Mouse (Mus musculus): ENCODE data around the gene Ccnb3. TPM values are rescaled to one million over a fixed set of nuclear protein-coding genes. Genes with fewer than 3 reads are reported as not detected.
"Not testable (repeated sequence)": the region's sequence is repeated elsewhere in the genome, so short reads cannot be mapped to it uniquely, and the experiment has no call there.

The Ccnb3 gene
- polyA plus RNA-seq (2015; fragmentation: Nextera tagmentation; extraction: Ambion mirVana) = not detected in 2 replicates

- H3K36me3 ChIP-seq (ENCODE audit: poor library complexity, severe bottlenecking) = no peaks in the 10 kb centered on the region
- H3K9ac ChIP-seq = no peak within 1 kb of the TSS
- no peak for ATAC-seq
- WGBS = 95% methylated on average over 19 of the region's 19 CpGs
- H3K27me3 ChIP-seq = no peaks in the 10 kb centered on the region
- no peaks in the 10 kb centered on the region for H3K9me3 ChIP-seq (replicated peaks)
- no peak within 1 kb of the TSS for H3K4me2 ChIP-seq
- H3K27ac ChIP-seq = no peak within 1 kb of the TSS
- no peaks in the 10 kb centered on the region for H3K4me1 ChIP-seq
- H3K4me3 ChIP-seq = no peak within 1 kb of the TSS
Observed at GRCm38 (mm10) chrX:7041519-7041918, at the start of gene Ccnb3. Ccnb3 (minus strand) TSS chrX:7041619.

GRCm38 (mm10) chrX:7090323-7090722 is 48.9 kb upstream of the Ccnb3 start:
- Histone ChIP-seq H3K9me3 (replicated peaks) (no peaks in the 10 kb centered on the region), H3K27ac (no peak overlapping the region), H3K27me3 (no peaks in the 10 kb centered on the region), H3K4me2 (no peak overlapping the region), H3K4me1 (no peaks in the 10 kb centered on the region), H3K9ac (no peak overlapping the region), H3K36me3 (ENCODE audit: poor library complexity, severe bottlenecking) (no peaks in the 10 kb centered on the region), H3K4me3 (no peak overlapping the region)
- ATAC-seq = no peak

- H3K9ac ChIP-seq = no peak overlapping the region
- ATAC-seq = no peak
- H3K27me3 ChIP-seq = no peaks in the 10 kb centered on the region
- H3K4me2 ChIP-seq = no peak overlapping the region
- no peak overlapping the region for H3K27ac ChIP-seq
- no peaks in the 10 kb centered on the region for H3K36me3 ChIP-seq (ENCODE audit: poor library complexity, severe bottlenecking)
- no peaks in the 10 kb centered on the region for H3K9me3 ChIP-seq (replicated peaks)
- no peaks in the 10 kb centered on the region for H3K4me1 ChIP-seq
- no peak overlapping the region for H3K4me3 ChIP-seq
- WGBS = 84% methylated on average over 1 of the region's 1 CpGs
Observed at GRCm38 (mm10) chrX:7085878-7086277, 44.5 kb upstream of the Ccnb3 start.

- H3K4me3 ChIP-seq = no peak overlapping the region
- H3K9me3 ChIP-seq (replicated peaks) = no peaks in the 10 kb centered on the region
- no peaks in the 10 kb centered on the region for H3K4me1 ChIP-seq
- no peak overlapping the region for H3K4me2 ChIP-seq
- H3K9ac ChIP-seq = no peak overlapping the region
- no peaks in the 10 kb centered on the region for H3K27me3 ChIP-seq
- no peak overlapping the region for H3K27ac ChIP-seq
- no peak for ATAC-seq
- H3K36me3 ChIP-seq (ENCODE audit: poor library complexity, severe bottlenecking) = no peaks in the 10 kb centered on the region
- WGBS = 83% methylated on average over 6 of the region's 6 CpGs
Observed at GRCm38 (mm10) chrX:7079820-7080429, 38.5 kb upstream of the Ccnb3 start.

- H3K4me3 ChIP-seq = no peak overlapping the region
- WGBS = 83% methylated on average over 2 of the region's 2 CpGs
Observed at GRCm38 (mm10) chrX:7068002-7068401, 26.6 kb upstream of the Ccnb3 start.

GRCm38 (mm10) chrX:7067219-7067618 is 25.8 kb upstream of the Ccnb3 start, which contains the start of gene Akap4:
Akap4 (plus strand) TSS chrX:7067519.
- no peaks in the 10 kb centered on the region for H3K9me3 ChIP-seq (replicated peaks)
- H3K4me1 ChIP-seq = no peaks in the 10 kb centered on the region
- ATAC-seq = no peak
- H3K36me3 ChIP-seq (ENCODE audit: poor library complexity, severe bottlenecking) = no peaks in the 10 kb centered on the region
- no peak within 1 kb of the TSS for H3K4me3 ChIP-seq
- no peak within 1 kb of the TSS for H3K4me2 ChIP-seq
- 93% methylated on average over 1 of the region's 1 CpGs for whole genome bisulfite sequencing
- H3K9ac ChIP-seq = no peak within 1 kb of the TSS
- no peaks in the 10 kb centered on the region for H3K27me3 ChIP-seq
- H3K27ac ChIP-seq = no peak within 1 kb of the TSS

More at GRCm38 (mm10) chrX:7068002-7068401, 26.6 kb upstream of the Ccnb3 start:
- ATAC-seq = no peak
- Histone ChIP-seq H3K36me3 (ENCODE audit: poor library complexity, severe bottlenecking) (no peaks in the 10 kb centered on the region), H3K9ac (no peak overlapping the region), H3K4me1 (no peaks in the 10 kb centered on the region), H3K27me3 (no peaks in the 10 kb centered on the region), H3K9me3 (replicated peaks) (no peaks in the 10 kb centered on the region), H3K27ac (no peak overlapping the region), H3K4me2 (no peak overlapping the region)

- no peak for ATAC-seq
- Histone ChIP-seq H3K4me2 (no peak overlapping the region), H3K9me3 (replicated peaks) (no peaks in the 10 kb centered on the region), H3K4me3 (no peak overlapping the region), H3K27me3 (no peaks in the 10 kb centered on the region), H3K36me3 (ENCODE audit: poor library complexity, severe bottlenecking) (no peaks in the 10 kb centered on the region), H3K4me1 (no peaks in the 10 kb centered on the region), H3K9ac (no peak overlapping the region), H3K27ac (no peak overlapping the region)
Observed at GRCm38 (mm10) chrX:7064109-7064508, 22.7 kb upstream of the Ccnb3 start.

GRCm38 (mm10) chrX:7057634-7058033 is 16.2 kb upstream of the Ccnb3 start:
- Histone ChIP-seq H3K27me3 (no peaks in the 10 kb centered on the region), H3K4me2 (no peak overlapping the region), H3K4me3 (no peak overlapping the region), H3K9me3 (replicated peaks) (no peaks in the 10 kb centered on the region), H3K36me3 (ENCODE audit: poor library complexity, severe bottlenecking) (no peaks in the 10 kb centered on the region), H3K4me1 (no peaks in the 10 kb centered on the region), H3K27ac (no peak overlapping the region), H3K9ac (no peak overlapping the region)
- 85% methylated on average over 2 of the region's 2 CpGs for WGBS
- ATAC-seq = no peak

GRCm38 (mm10) chrX:7057056-7057455 is 15.6 kb upstream of the Ccnb3 start:
- no peak for ATAC-seq
- no peaks in the 10 kb centered on the region for H3K27me3 ChIP-seq

GRCm38 (mm10) chrX:6983916-6984315 is 57.5 kb downstream of the Ccnb3 start:
- WGBS = 85% methylated on average over 4 of the region's 4 CpGs

More at GRCm38 (mm10) chrX:7057056-7057455, 15.6 kb upstream of the Ccnb3 start:
- Histone ChIP-seq H3K4me1 (no peaks in the 10 kb centered on the region), H3K9ac (no peak overlapping the region), H3K4me2 (no peak overlapping the region), H3K36me3 (ENCODE audit: poor library complexity, severe bottlenecking) (no peaks in the 10 kb centered on the region), H3K4me3 (no peak overlapping the region), H3K9me3 (replicated peaks) (no peaks in the 10 kb centered on the region), H3K27ac (no peak overlapping the region)

GRCm38 (mm10) chrX:6971956-6972355 is 69.5 kb downstream of the Ccnb3 start:
- Histone ChIP-seq H3K4me2 (no peak overlapping the region), H3K27ac (no peak overlapping the region), H3K36me3 (ENCODE audit: poor library complexity, severe bottlenecking) (no peaks in the 10 kb centered on the region), H3K4me1 (no peaks in the 10 kb centered on the region), H3K9me3 (replicated peaks) (no peaks in the 10 kb centered on the region), H3K27me3 (no peaks in the 10 kb centered on the region), H3K4me3 (no peak overlapping the region), H3K9ac (no peak overlapping the region)
- 84% methylated on average over 1 of the region's 1 CpGs for WGBS
- ATAC-seq = no peak

More at GRCm38 (mm10) chrX:6983916-6984315, 57.5 kb downstream of the Ccnb3 start:
- not testable (repeated sequence) for H3K9ac ChIP-seq; H3K4me3 ChIP-seq; H3K4me2 ChIP-seq; H3K4me1 ChIP-seq; H3K27ac ChIP-seq; H3K9me3 ChIP-seq (replicated peaks); H3K27me3 ChIP-seq; ATAC-seq; H3K36me3 ChIP-seq (ENCODE audit: poor library complexity, severe bottlenecking)

- Histone ChIP-seq H3K4me2 (no peak overlapping the region), H3K9ac (no peak overlapping the region), H3K9me3 (replicated peaks) (no peaks in the 10 kb centered on the region), H3K27me3 (no peaks in the 10 kb centered on the region), H3K36me3 (ENCODE audit: poor library complexity, severe bottlenecking) (no peaks in the 10 kb centered on the region), H3K4me1 (no peaks in the 10 kb centered on the region), H3K27ac (no peak overlapping the region), H3K4me3 (no peak overlapping the region)
- 87% methylated on average over 3 of the region's 3 CpGs for WGBS
- no peak for ATAC-seq
Observed at GRCm38 (mm10) chrX:6968598-6968997, 72.8 kb downstream of the Ccnb3 start.

Data from forebrain, embryonic 13.5 days (tissue).